Mouse (Mus musculus) regulatory T cell (primary cell): ENCODE measurements around the gene Slc2a10.
"Not testable (repeated sequence)": the region's sequence is repeated elsewhere in the genome, so short reads cannot be mapped to it uniquely, and the experiment has no call there.

Experiments
- in situ Hi-C: fragments of 300-600 bp; cut with MboI, MseI; formaldehyde crosslinking; loops from one replicate; pipeline ENCODE4 v1.15.1; 2025; ENCODE audit warnings: high pct_unique_total_duplicates

Gene Slc2a10

DNA sequence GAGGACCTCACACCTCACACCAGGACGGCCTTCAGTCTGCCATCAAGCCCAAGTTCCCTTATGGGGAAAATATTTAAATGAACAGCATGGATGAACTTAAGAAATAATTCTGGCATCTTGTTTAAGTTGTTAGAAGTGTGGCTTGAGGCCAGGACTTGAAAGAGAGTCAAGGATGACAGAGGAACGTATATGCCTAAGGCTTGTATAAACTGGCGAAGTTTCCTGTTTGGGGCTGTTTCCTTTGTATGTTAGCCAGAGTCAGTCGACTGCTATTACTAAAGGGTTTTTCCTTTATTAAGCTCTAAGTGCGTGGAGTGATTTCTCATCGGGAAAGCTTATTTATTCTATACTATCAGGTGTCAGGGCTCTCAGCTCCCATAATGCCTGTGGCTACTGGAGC lies 4.8 kb upstream of the Slc2a10 start:
- in situ Hi-C loops: no loop called here

DNA sequence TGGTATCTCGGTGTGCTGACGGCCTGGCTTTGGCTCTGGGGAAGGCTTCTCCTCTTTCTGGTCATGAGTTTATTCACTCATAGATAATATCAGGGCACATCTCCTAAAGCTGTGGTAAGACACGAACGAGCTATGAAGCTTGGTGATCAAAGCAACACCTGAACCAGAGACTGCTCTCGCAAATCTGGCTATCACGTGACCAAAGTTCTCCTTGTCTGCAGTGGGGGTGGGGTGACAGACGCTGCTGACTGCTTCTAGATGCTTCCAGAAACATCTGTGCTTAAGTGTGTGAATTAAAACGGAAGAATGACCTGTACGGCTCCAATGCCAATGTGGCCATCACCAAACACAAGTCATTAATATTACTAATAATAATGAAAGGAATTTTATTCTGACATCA lies 6.1 kb downstream of the Slc2a10 start:
- in situ Hi-C loops: no loop called here

DNA sequence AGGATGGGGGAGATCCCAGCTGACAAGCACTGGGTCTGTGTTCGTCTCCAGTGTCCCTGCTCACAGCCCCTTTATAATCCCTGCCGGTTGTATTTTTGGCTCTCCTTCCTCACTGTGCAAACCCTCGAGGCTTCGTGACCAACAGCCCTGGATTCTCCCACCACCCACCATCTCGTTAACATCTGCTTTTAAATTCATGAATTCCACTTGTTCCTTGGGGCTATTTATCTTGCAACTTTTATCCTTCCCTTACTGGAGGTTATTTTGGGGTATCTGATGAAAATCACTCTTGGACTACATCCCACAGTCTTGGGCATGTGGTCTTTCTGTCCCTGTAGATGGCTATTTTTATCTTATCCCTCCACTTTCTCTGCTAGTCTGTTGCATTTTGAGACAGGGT lies 6.9 kb downstream of the Slc2a10 start:
- in situ Hi-C loops: no loop called here

DNA sequence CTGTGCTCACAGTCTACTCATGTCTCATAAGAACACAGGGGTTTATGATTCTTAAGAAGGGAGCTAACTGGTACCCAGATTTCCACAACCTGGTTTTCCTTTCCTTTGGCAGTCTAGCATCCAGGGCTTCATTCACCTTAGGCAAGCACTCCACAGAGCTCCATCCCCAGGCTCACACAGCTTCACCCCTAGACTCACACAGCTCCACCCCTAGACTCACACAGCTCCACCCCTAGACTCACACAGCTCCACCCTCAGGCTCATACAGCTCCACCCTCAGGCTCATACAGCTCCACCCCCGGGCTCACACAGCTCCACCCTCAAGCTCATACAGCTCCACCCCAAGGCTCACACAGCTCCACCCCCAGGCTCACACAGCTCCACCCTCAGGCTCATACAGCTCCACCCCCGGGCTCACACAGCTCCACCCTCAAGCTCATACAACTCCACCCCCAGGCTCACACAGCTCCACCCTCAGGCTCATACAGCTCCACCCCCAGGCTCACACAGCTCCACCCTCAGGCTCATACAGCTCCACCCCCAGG lies 7.4 kb downstream of the Slc2a10 start:
- in situ Hi-C loops: not testable (repeated sequence)

DNA sequence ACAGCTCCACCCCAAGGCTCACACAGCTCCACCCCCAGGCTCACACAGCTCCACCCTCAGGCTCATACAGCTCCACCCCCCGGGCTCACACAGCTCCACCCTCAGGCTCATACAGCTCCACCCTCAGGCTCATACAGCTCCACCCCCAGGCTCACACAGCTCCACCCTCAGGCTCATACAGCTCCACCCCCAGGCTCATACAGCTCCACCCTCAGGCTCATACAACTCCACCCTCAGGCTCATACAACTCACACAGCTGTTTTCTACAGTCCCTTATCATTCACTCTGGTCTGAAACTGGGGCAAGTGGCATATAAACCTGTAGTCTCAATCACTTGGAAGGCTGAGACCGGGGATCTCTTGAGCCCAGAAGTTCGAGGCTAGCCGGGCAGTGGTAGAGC lies 7.9 kb downstream of the Slc2a10 start:
- in situ Hi-C loops: not testable (repeated sequence)

DNA sequence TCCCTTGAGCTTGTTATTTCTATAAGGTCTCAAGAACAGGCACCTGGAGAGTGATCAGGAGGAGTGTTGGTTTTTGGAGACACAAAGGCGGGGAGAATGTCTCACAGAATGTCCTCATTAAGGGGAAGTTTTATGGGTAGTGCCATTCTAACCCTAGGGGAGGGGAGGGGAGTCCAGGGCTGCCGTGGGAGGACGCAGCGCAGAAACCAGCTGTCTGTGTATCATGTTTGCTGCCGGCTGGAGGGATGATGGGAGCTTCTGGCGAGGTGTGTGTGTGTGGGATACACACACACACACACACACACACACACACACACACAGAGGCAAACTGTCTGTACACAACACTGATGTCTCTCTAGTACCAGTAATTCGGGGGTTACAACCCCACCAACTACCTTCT lies 8.8 kb downstream of the Slc2a10 start:
- in situ Hi-C loops: no loop called here

DNA sequence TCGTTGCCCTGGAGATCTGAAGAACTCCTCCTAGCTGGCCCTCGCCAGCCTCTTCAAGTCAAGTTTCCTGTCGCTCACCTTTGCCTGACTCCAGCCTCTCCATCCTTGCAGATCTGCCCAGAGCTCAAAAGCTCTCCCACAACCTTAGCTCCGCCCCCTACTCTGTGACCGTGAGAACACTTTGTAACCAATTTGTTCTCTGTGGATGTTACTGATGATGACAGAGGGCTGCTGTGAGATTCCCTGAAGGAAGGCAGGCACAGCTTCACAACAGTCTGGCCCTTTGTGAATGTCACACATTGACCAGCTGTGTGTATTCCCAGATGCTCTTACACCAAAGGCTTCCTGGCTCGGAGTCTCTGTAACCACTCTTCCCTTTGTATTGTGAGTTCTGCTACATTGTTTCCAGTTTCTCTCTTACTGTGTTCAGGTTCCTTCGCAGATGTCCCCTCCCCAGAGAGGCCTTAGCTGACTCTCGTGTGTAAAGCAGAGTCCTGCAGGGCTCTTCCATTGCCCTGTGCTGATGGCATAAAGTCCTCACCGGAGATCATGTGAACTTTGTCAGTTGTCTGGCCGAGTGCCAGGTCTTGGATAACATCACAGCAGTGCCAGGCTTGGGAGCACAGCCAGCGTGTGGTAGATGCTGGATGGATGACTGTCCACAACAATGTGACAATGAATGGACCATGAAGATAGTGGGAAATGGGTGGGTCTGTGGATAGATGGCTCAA lies 9.4 kb downstream of the Slc2a10 start:
- in situ Hi-C loops: no loop called here

DNA sequence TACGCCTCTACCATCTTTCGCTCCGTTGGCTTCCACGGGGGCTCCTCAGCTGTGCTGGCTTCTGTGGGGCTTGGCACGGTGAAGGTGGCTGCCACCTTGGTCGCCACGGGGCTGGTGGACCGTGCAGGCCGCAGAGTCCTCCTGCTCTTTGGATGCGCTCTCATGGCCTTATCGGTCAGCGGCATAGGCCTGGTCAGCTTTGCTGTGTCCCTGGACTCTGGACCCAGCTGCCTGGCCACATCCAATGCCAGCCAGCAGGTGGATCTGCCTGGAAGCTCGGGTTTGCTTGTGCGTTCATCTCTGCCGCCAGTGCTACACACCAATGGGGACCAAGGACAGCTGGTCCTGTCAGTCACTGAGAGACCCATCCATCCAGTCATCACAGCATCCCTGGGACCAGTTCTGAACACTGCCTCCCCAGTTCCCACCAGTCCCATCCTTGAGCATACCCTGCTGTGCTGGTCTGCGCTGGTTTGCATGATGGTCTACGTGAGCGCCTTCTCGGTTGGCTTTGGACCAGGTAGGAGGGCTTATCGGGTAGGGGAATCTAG lies 11.7 kb downstream of the Slc2a10 start:
- in situ Hi-C loops: no loop called here

DNA sequence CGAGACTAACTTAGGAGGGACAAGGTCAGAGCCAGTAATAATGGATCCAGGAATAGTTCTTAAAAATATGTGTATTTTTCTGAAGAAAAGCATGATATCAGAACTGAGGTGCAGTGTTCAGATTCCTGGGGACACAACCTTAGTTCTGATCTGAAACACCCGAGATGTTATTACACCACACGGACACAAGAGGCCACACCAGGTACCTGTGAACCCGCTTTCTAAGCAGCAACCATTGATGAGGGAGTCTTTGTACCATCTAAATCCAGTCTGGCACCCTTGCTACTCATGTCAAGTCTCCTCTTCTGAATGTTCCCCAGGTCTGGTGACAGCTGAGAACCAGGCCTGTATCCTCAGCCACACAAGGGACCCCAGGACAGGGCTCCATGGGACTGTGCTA lies 22.0 kb downstream of the Slc2a10 start:
- in situ Hi-C loops: no loop called here

DNA sequence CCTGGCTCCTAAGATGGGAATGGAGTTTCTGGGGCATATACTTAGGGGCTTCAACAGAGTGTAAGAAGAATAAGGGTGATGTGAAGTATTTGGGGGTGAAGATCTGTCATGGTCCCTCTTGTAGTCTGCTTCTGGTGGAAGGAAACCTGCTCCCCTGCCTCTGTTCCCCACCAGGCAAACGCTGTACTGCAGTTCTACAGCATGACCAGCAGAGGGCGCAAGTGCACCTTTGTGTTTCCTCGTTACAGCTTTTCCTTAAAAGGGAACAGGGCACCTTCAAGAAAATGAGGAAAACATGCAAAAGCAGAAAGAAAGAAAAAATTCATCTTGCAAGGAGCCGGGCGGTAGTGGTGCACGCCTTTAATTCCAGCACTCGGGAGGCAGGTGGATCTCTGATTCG lies 25.5 kb downstream of the Slc2a10 start:
- in situ Hi-C loops: no loop called here

DNA sequence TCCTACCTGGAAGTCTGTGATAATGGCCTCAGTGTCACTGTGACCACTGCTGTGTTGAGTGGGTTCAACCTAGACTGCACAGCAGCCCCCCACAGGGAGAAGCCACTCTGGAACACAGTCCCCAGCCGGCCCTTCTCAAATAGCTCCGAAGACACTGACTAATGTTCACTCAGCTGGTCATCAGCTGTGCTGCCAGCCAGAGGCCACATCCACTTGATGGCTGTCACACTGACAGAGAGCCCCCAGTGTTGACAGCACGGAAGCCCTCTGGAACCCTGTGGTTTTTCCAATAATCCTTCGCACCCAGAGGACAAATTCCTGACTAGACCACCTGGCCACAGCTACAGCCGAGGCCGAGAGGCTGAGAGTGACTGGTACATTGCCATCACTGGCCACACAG lies 30.2 kb downstream of the Slc2a10 start:
- in situ Hi-C loops: no loop called here

DNA sequence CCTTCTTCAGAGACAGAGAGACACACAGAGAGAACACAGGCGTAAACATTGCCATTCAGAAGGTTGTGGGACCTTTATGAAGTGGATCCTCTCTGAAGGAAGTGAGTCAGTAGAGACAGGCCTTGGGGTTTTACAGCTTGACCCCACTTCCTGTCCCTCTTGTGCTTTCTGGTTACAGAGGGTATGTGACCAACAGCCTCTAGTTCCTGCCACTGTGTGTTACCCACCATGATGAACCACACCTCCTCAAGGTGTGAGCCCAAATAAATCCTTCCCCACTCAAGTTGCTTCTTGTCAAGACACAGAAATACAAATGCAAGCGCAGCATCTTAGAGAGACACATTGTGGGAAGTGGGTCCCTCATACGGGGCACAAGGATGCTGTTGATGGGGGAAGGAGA lies 37.4 kb downstream of the Slc2a10 start:
- in situ Hi-C loops: no loop called here

DNA sequence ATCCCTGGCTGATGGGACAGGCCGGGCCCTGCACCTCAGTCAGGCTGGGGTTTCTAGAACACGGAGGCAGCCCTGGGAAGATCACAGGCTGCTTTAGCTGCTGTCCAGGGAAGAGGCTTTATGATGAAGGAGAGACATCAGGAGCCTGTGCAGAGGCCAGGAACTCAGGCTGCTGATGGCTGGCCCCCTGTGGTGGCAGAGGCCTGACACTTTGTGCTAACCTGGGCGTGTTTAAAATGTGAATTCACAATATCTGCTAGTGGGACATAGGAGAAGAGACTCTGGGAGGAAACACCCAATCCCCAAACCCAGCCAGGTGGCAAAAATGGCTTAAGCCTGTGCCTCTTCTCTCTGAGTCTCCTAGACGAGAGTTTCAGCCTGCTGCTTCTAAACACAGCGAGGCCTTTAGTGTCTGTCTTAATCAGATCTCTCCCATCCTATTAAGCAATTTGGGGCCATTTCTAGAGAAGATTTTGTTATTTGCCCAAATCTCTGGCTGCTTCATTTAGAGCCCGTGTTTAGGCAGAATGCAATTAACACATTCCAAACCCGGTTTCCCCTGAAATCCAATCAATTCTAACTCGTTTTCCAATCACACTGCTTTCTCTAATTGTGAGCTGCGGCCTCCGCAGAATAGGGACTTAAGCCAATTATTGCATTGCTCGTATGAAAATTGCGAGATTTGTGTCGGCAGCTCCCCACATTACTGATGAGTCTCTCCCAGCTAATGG lies 39.5 kb downstream of the Slc2a10 start:
- in situ Hi-C loops: no loop called here

DNA sequence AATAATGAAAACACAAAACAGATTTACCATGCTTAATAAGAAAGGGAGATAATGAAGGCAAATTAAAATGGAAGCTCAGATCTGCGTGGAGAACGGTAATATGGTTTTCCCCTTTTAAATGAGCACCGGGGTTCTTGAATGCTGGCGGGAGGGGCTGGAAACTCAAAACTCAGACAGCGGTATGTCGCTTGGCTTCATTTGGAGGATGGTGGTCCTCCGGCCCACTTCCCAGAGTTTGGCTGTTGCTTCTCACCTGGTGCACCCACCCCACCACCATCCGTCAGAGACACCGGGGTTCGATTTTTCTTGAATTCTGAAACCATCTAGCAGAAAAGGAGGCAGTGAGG lies 40.1 kb downstream of the Slc2a10 start:
- in situ Hi-C loops: no loop called here

DNA sequence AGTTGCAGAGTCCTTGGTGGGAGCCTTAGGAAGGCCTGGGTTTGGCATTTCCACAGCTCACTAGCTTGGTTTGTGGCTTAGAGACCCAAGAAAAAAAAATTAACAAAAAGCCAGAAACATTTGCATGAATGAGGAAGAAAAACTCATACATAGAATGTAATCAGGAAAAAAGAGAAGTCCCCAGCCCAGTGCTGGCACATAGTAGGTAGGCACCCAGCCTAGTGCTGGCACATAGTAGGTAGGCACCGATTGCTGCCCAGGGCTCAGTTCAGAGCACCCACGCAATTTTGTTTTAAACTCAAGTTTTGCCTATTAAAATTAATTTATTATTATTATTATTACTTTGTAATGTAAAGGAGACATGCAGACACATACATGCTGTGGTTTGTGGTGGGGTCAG lies 42.1 kb downstream of the Slc2a10 start:
- in situ Hi-C loops: no loop called here

DNA sequence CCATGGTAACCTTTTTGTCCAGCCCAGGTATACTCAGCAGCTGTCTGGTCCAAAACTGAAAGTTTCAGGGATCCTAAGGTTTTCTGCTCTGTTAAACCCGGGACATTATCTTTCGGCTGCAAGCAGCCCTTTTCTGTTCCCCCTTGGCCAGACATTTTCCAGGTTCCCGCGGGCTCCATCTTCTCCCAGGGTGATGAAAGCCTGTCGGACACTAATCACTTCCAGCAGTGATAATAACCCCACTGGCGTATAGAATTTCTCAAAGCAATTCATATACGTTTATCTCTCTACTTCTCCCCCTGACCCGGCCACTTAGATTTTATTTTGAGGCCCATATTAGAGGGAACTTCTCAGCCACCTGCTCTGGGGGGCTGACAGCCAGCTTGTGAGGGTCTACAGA lies 42.8 kb downstream of the Slc2a10 start:
- in situ Hi-C loops: no loop called here

DNA sequence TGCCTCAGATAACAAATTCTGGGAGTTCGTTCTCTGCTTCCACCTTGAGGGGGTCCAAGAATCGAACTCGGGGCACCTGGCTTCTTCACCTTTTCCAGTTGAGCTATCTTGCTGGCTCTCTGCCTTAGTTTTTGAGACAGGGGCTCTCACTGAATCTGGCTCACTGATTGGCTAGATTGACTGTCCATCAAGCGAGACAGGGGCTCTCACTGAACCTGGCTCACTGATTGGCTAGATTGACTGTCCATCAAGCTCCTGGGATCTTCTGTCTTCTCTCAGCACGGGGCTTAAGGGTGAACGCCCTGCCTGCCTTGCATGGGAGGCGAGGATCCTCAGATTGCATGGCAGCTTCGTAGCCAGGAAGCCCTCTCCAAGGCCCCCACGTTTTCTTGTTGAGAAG lies 43.8 kb downstream of the Slc2a10 start:
- in situ Hi-C loops: no loop called here

DNA sequence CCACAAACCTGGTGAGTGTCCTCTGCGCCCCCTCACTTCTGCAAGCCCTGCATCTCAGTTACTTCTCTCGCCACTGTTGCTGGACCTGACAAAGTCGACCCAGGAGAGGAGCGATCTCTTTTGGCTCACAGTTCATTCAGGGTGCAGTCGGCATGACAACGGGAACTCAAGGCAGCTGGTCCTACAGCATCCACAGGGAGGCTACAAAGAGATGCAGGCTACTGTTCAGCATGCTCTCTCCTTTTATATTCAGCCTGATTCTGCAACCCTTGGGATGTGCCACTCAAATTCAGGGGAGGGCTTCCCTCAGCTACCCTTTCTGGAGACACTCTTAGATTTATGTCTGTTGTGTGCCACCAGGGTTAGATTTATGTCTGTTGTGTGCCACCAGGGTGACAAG lies 45.0 kb downstream of the Slc2a10 start:
- in situ Hi-C loops: no loop called here

DNA sequence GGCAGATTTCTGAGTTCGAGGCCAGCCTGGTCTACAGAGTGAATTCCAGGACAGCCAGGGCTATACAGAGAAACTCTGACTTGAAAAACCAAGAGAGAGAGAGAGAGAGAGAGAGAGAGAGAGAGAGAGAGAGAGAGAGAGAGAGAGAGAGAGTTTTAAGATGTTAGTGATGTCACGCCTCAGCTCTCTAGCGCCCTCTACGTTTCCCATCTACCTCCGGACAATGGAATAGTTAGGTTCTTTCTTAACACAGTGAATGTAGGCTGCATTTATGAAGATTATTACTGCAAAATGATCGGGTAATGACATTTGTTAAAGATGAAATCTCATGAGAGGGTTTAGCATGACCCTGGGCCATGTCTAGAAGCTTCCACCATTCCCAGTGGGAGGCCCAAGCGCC lies 46.8 kb downstream of the Slc2a10 start:
- in situ Hi-C loops: not testable (repeated sequence)

DNA sequence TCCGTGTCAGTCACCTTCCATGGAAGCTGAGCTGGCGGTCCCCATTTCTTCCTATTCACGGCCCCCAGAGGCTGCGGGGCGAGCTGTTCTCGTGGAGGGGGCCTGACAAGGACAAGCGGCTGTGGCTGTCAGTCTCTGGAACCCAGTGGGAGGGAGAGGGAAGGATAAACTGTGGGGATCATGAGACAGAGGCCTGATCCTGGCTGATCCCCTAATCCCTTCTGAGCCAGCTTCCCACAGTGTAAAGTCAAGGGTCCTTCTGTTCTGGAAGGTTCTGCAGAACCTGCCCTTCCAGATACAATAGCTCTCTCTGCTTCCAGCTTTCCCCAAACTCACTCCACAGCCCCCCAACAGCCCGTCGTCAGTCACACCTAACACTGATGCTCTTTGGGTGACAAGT lies 50.5 kb downstream of the Slc2a10 start:
- in situ Hi-C loops: no loop called here

DNA sequence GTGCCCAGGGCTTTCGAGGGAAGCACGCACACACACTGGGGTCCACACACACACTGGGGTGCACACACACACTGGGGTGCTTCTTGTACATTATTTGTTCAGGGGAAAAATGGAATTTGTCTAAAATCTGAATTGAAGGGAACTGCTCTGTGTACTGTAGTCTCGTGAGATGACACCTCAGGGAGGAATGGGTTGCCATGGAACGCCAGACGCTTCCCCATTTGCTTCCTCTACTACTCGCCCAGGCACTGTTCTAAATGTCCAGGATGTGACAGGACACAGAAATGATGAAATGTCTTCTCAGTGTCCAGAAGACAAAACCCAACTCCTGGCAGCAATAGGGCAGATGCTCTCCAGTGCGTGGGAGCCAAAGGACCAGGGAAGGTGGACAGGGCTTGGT lies 53.7 kb downstream of the Slc2a10 start:
- in situ Hi-C loops: no loop called here

DNA sequence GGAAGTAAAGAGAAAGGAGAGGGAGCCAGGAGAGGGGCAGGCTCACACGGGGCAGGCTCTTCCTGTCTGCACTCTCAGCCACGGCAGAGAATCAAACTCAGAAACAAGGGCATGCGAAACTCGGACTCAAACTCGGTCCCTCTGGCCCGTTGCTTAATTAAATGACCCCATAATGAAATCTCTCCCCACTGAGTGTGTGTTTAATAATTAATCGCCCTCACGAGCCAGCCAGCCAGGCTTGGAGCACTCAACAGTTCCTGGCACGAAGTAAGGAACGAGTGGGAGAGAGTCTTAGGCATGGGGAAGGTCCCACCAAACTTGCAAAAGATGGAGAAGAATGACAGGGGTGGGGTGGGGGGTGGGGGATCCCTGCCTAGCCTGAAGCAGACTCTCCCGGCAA lies 55.3 kb downstream of the Slc2a10 start:
- in situ Hi-C loops: no loop called here
